Mouse (Mus musculus) liver, embryonic 15.5 days (tissue): ENCODE results near the gene Tmem26. TPM values are rescaled to one million over a fixed set of nuclear protein-coding genes. Genes with fewer than 3 reads are reported as not detected.

Source experiments
- ATAC-seq: fragments of 200-750 bp; cut with Nextera tagmentation; 2 replicates; pipeline ENCODE4 v1.8.0; 2017; ENCODE audit warnings: moderate number of reproducible peaks, mild to moderate bottlenecking, moderate library complexity; ENCODE audit not compliant: insufficient read depth
- H3K27ac ChIP-seq: fragments of 300-500 bp; sonication (generic); replicated peaks from 2 replicates; pipeline ENCODE4 v1.5.1; 2015; ENCODE audit warnings: mild to moderate bottlenecking, inconsistent platforms
- H3K27me3 ChIP-seq: fragments of 300-500 bp; sonication (generic); 2 replicates; pipeline ENCODE4 v1.6.1; 2015; ENCODE audit warnings: mild to moderate bottlenecking, inconsistent platforms
- H3K36me3 ChIP-seq: fragments of 300-500 bp; sonication (generic); replicated peaks from 2 replicates; pipeline ENCODE4 v1.6.1; 2015; ENCODE audit warnings: moderate library complexity, mild to moderate bottlenecking, inconsistent platforms
- H3K4me1 ChIP-seq: fragments of 300-500 bp; sonication (generic); replicated peaks from 2 replicates; pipeline ENCODE4 v1.6.1; 2015; ENCODE audit warnings: inconsistent platforms
- H3K4me2 ChIP-seq: fragments of 300-500 bp; sonication (generic); 2 replicates; pipeline ENCODE4 v1.6.1; 2015; ENCODE audit warnings: moderate library complexity, mild to moderate bottlenecking, inconsistent platforms
- H3K4me3 ChIP-seq: fragments of 300-500 bp; sonication (generic); replicated peaks from 2 replicates; pipeline ENCODE4 v1.5.1; 2015; ENCODE audit warnings: mild to moderate bottlenecking, inconsistent platforms
- H3K9ac ChIP-seq: fragments of 300-500 bp; sonication (generic); 2 replicates; pipeline ENCODE4 v1.6.1; 2015; ENCODE audit warnings: moderate library complexity, mild to moderate bottlenecking, inconsistent platforms
- H3K9me3 ChIP-seq: fragments of 300-500 bp; sonication (generic); replicated peaks from 2 replicates; pipeline ENCODE4 v1.6.1; 2016; ENCODE audit warnings: inconsistent platforms
- WGBS: fragments of 180-500 bp; shearing (Covaris S2); methylation state at CpG from one replicate; pipeline ENCODE4 v1.1.7; 2015; ENCODE audit warnings: mixed read lengths; ENCODE audit not compliant: insufficient replicate concordance; 5-methylcytosine and 5-hydroxymethylcytosine counted together
- polyA plus RNA-seq: library from polyadenylated mRNA; unstranded; fragments of >200 nt; fragmentation: Nextera tagmentation; extraction: Ambion mirVana; gene quantifications from 2 replicates; pipeline ENCODE4 v1.2.1, GENCODE M21; 2015

The Tmem26 gene
- polyA plus RNA-seq, 1 experiment from 2014 or later: 1.6 TPM

DNA sequence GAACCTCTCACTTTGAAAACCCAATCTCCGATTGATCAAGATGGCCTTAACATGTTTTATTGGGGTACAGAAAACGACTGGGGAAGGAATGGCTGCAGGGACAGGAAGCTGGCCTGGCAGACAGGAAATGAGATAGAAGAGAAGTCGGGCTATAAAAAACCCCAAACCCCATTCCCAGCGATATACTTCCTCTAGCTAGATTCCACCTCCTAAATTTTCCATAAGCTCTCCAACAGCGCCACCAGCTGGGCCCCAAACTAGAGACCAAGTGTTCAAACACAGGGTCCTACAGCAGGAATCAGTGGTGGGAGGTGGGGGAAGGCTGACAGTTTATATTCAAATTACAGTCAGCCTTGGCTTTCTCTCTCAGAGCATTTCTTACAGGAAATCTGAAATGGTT, 35.8 kb downstream of the Tmem26 start:
- no peak for ATAC-seq
- H3K27me3 ChIP-seq: no peaks in the 10 kb centered on the region
- H3K4me3 ChIP-seq: no peak overlapping the region
- H3K9ac ChIP-seq: no peak overlapping the region
- no peaks in the 10 kb centered on the region for H3K36me3 ChIP-seq
- H3K9me3 ChIP-seq: no peaks in the 10 kb centered on the region
- H3K4me2 ChIP-seq: no peak overlapping the region
- H3K4me1 ChIP-seq: no peaks in the 10 kb centered on the region
- no peak overlapping the region for H3K27ac ChIP-seq
- 10% methylated on average over 5 of the region's 5 CpGs for WGBS

DNA sequence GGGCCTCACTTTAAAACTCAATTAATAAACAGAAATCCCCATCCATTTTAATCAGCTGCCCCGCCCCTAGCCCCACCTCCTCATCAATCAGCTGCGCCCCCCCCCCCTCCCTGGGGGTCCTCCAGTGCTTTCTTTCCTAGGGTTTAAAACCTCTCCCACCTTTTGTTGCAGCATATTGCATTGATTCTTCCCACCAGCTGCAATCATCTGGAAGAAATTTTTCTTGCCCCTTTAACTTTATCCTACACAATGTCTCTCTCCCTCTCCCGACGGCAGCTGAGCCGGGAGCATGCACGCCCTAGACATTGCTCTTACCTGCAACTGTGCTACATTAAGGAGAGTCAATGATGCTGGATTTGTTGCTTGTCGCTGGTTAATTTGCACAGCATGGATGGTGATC, 36.3 kb downstream of the Tmem26 start:
- H3K9me3 ChIP-seq: no peaks in the 10 kb centered on the region
- no peak overlapping the region for H3K27ac ChIP-seq
- no peak overlapping the region for H3K4me2 ChIP-seq
- no peak for ATAC-seq
- H3K36me3 ChIP-seq: no peaks in the 10 kb centered on the region
- 82% methylated on average over 7 of the region's 7 CpGs for WGBS
- no peaks in the 10 kb centered on the region for H3K4me1 ChIP-seq
- H3K9ac ChIP-seq: no peak overlapping the region
- no peak overlapping the region for H3K4me3 ChIP-seq
- no peaks in the 10 kb centered on the region for H3K27me3 ChIP-seq

DNA sequence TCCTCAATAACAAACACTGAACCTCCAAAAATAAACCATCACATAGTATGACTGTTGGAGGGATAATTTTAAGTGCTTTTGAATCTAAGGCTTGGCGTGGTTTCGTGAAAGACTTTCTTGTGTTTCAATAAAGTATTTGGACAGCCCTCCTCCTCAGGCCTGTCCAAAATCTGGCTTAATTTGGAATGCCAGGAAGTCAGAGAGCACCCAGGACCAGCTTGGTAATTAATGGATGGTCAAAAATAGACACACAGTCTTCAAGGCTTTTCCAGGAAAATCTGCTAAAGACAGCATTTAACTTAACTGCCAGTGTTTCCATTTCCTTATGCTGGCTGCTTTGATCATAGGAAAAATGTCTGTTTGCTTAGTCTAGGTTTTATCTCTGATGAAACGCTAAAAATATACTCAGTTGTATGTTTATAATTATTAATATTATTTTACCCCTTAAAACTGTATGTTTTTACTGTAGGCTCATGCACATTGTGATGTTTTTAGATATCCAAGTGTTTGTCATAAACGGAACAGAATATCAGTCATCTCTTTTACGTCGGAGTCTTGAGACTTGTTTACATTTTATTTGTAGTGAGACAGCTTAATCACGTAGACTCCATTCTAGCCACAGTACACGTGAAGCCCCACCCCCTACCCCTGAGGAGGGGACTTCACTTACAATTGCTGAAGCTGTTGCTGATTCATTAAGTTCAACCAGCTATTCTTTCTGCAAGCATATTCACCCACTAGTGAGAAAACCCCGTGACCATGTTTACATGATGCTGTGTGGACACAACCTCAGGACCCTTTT, 57.8 kb downstream of the Tmem26 start:
- ATAC-seq: no peak

DNA sequence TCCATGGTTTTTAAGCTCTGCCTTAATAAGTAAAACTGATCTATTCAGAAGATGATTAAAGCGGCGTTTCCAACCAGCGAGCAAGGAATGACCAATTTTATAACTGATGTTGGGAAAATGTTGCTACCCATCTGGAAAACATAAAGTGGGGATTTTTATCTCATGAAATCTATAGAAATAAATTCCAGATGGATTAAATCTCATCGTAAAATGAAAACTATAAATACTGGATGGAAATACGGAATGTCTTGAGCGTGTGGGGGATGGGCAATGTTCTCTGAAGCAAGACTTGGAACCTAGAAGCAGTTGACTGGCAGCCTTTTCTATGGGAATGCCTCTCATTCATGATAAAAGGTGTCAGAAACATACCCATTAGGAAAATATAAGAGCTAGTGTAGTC, 59.3 kb downstream of the Tmem26 start:
- Histone ChIP-seq H3K36me3 (no peaks in the 10 kb centered on the region), H3K27ac (no peak overlapping the region), H3K4me3 (no peak overlapping the region), H3K9me3 (no peaks in the 10 kb centered on the region), H3K27me3 (no peaks in the 10 kb centered on the region), H3K9ac (no peak overlapping the region), H3K4me2 (no peak overlapping the region), H3K4me1 (no peaks in the 10 kb centered on the region)
- no peak for ATAC-seq
- WGBS: 79% methylated on average over 6 of the region's 6 CpGs

More for the DNA sequence above, 57.8 kb downstream of the Tmem26 start:
- no peaks in the 10 kb centered on the region for H3K27me3 ChIP-seq
- no peak overlapping the region for H3K4me3 ChIP-seq
- WGBS: 60% methylated on average over 9 of the region's 9 CpGs
- no peaks in the 10 kb centered on the region for H3K9me3 ChIP-seq
- H3K4me1 ChIP-seq: no peaks in the 10 kb centered on the region
- H3K9ac ChIP-seq: no peak overlapping the region
- H3K4me2 ChIP-seq: no peak overlapping the region
- H3K36me3 ChIP-seq: no peaks in the 10 kb centered on the region
- no peak overlapping the region for H3K27ac ChIP-seq

DNA sequence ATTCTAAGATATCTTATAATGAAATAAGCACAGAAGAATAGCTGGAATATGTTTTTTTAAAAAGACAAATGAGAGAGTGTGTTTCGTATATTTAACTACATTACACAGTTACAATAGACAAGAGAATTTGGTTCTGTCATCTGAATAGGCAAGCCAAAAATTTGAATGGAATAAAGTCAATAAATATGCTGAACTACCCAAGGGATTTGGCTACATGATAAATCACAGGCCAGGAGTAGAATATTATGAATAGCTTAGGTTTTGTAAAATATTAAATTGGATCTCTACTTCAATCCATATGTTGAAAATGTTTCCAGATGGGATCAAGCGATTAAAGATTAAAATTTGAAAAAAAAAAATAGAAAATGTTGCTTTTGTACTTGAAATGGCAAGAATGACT, 60.4 kb downstream of the Tmem26 start:
- no peak for ATAC-seq
- Histone ChIP-seq H3K9ac (no peak overlapping the region), H3K9me3 (no peaks in the 10 kb centered on the region), H3K4me2 (no peak overlapping the region), H3K4me3 (no peak overlapping the region), H3K4me1 (no peaks in the 10 kb centered on the region), H3K27me3 (no peaks in the 10 kb centered on the region), H3K36me3 (no peaks in the 10 kb centered on the region), H3K27ac (no peak overlapping the region)
- 64% methylated on average over 2 of the region's 2 CpGs for WGBS

DNA sequence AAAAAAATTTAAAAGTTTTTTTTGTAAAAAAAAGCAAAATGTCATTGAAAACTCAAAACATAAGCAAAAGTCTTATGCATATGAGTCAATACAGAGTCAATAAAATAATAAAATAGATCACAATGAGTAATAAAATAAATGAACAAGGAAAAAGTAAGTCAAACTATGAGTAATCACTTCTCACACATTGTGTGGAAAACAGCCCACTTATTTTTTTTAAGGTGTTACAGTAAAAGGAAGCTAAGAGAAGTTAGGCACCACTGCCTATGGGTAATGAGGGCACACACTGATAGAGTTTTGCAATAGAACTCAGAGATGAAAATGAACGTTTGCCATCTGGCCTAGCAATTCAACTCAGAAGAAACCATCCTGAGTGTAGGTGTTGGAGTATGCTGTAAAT, 61.0 kb downstream of the Tmem26 start:
- no peaks in the 10 kb centered on the region for H3K36me3 ChIP-seq
- 64% methylated on average over 1 of the region's 1 CpGs for WGBS
- no peaks in the 10 kb centered on the region for H3K9me3 ChIP-seq
- no peak overlapping the region for H3K4me2 ChIP-seq
- H3K4me3 ChIP-seq: no peak overlapping the region
- H3K9ac ChIP-seq: no peak overlapping the region
- H3K4me1 ChIP-seq: no peaks in the 10 kb centered on the region
- no peak overlapping the region for H3K27ac ChIP-seq
- H3K27me3 ChIP-seq: no peaks in the 10 kb centered on the region
- ATAC-seq: no peak

DNA sequence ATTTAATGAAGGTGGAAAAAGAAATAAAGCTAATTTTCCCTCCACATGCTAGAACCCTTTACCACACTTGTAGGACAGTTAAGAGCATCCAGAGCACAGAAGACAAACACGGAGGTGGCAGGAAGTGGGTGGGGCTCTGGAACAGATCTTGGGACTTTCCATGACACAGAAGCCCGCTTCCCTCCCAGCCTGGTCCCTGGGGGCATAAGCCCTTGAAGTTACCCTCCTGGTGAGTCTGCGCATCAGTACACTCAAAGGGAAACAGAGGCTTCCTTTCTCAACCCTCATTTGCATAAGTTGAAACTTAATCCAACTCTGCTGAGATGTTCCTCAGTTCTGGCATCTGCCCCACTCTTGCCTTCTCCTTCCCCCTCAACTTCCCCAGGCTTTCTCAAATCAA, 72.0 kb downstream of the Tmem26 start:
- Histone ChIP-seq H3K4me2 (no peak overlapping the region), H3K27ac (no peak overlapping the region), H3K4me3 (no peak overlapping the region), H3K4me1 (no peaks in the 10 kb centered on the region), H3K36me3 (no peaks in the 10 kb centered on the region), H3K27me3 (no peaks in the 10 kb centered on the region), H3K9ac (no peak overlapping the region), H3K9me3 (no peaks in the 10 kb centered on the region)
- WGBS: 26% methylated on average over 3 of the region's 3 CpGs
- ATAC-seq: no peak

DNA sequence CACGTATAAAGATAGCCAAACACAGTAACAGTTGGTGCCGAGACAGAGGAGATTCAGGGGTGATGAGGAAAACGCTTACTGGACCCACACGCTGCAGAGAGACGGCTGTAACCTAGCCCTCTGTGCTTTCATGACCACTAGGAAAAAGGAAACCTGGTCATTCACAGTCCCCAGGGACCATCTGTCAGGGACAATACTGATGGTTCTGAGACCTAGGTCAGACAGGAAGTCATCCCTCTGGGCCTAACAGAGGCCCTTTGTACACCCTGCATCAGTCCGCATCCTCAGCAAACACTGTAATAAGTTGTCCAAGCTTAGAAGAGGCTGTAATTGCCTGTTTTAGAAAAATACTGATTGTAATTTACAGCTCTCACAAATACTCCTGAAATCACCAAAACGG, 76.4 kb downstream of the Tmem26 start:
- 73% methylated on average over 7 of the region's 7 CpGs for WGBS
- H3K4me2 ChIP-seq: no peak overlapping the region
- no peaks in the 10 kb centered on the region for H3K9me3 ChIP-seq

DNA sequence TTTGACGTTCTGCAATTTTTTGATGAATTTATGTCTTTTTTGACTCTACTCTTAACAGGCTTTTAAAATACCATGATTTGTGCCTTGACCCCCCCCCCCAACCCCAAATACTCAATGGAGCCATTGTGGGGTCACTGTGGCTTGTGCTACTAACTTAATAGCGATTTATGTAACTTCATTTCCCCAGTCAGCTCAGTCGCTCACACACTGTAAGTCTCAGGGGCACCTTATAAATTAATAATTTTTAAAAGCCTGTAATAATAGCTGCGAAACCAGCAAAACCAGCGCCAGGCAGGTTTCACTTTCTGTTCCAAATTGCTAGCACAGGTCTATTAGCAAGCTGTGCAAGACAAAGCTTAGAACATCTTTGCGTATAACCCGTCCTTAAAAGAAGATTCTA, 76.9 kb downstream of the Tmem26 start:
- no peak overlapping the region for H3K27ac ChIP-seq
- ATAC-seq: no peak
- no peaks in the 10 kb centered on the region for H3K9me3 ChIP-seq
- no peaks in the 10 kb centered on the region for H3K4me1 ChIP-seq
- H3K36me3 ChIP-seq: no peaks in the 10 kb centered on the region
- H3K4me3 ChIP-seq: no peak overlapping the region
- no peak overlapping the region for H3K4me2 ChIP-seq
- WGBS: 74% methylated on average over 7 of the region's 7 CpGs
- H3K9ac ChIP-seq: no peak overlapping the region
- H3K27me3 ChIP-seq: no peaks in the 10 kb centered on the region

More for the DNA sequence above, 76.4 kb downstream of the Tmem26 start:
- Histone ChIP-seq H3K9ac (no peak overlapping the region), H3K4me1 (no peaks in the 10 kb centered on the region), H3K27me3 (no peaks in the 10 kb centered on the region), H3K4me3 (no peak overlapping the region), H3K27ac (no peak overlapping the region), H3K36me3 (no peaks in the 10 kb centered on the region)
- ATAC-seq: no peak

DNA sequence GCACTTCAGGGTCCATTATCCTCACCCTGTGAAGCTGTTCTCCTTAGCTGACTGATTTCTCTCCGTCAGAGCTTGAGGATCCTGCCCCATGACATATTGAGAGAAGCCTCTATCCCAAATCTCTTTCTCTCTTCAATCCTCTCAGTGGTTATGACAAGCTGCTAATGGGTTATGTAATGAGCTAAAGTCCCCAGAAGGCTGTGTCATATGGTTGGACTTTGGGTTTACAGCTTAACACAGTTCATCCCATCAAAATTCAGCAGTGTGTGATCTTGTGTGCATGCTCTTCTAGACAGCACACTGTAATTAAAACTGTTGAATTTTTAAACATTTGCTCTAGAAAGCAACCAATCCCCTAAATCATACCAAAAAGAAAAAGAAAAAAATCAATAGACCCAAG, 82.9 kb downstream of the Tmem26 start:
- Histone ChIP-seq H3K4me2 (no peak overlapping the region), H3K27ac (no peak overlapping the region), H3K4me3 (no peak overlapping the region), H3K27me3 (no peaks in the 10 kb centered on the region), H3K4me1 (no peaks in the 10 kb centered on the region), H3K36me3 (no peaks in the 10 kb centered on the region), H3K9ac (no peak overlapping the region), H3K9me3 (no peaks in the 10 kb centered on the region)
- no peak for ATAC-seq
- 52% methylated on average over 1 of the region's 1 CpGs for WGBS

DNA sequence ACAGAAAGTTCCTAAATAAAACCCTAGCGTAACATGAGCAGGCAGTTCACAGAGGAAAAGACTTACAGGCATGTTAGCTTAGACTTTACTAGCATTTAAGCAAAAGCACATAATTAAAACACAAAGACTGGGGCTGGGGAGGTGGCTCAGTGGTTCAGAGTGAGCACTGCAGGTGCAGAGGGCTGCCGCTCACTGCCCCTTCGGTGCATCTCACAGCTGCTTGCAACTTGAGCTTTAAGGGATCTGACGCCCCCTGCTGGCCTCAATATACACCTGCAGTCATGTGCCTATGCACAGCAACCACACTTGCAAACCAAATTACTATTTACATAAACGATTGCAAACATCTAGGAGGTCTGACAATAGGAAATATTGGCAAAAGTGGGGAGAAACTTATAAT, 87.5 kb downstream of the Tmem26 start:
- Histone ChIP-seq H3K4me3 (no peak overlapping the region), H3K27ac (no peak overlapping the region), H3K4me2 (no peak overlapping the region), H3K27me3 (no peaks in the 10 kb centered on the region), H3K36me3 (no peaks in the 10 kb centered on the region), H3K9me3 (no peaks in the 10 kb centered on the region), H3K4me1 (no peaks in the 10 kb centered on the region), H3K9ac (no peak overlapping the region)
- WGBS: 69% methylated on average over 5 of the region's 5 CpGs
- ATAC-seq: no peak

DNA sequence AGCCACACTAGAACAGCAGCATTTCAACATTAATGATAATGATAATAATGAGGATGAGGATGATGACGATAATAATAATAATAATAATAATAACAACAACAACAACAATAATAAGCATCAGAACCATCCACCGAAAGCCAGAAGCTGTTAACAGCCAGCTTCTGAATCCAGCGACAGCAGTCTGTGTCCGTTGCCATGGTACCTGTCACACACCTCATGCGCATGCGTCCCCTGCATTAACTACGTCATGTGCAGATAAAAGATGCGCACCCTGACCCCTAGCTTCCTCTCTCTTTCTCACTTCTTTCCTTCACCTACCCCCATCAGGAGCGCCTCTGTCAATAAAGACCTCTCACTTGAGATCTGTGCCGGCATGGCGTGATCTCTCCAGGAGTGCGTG, 89.3 kb downstream of the Tmem26 start:
- H3K27me3 ChIP-seq: no peaks in the 10 kb centered on the region
- no peaks in the 10 kb centered on the region for H3K4me1 ChIP-seq
- no peak overlapping the region for H3K4me2 ChIP-seq
- H3K9ac ChIP-seq: no peak overlapping the region
- H3K36me3 ChIP-seq: no peaks in the 10 kb centered on the region
- no peak overlapping the region for H3K27ac ChIP-seq
- 76% methylated on average over 12 of the region's 12 CpGs for WGBS
- no peak for ATAC-seq
- no peak overlapping the region for H3K4me3 ChIP-seq
- H3K9me3 ChIP-seq: no peaks in the 10 kb centered on the region
